Mouse (Mus musculus) left cerebral cortex, postnatal 25 days (tissue): ENCODE data around the gene Kcnq1. TPM values are rescaled to one million over a fixed set of nuclear protein-coding genes. Genes with fewer than 3 reads are reported as not detected.

Source experiments
- DNase-seq, 2 experiments: peaks; one replicate each; pipeline ENCODE4 v3.0.0; 2022; ENCODE audit warnings: low spot score in 2 of 2, mixed read lengths in 1 of 2
- intact Hi-C: fragments of 180-260 bp; cut with DNase I; formaldehyde crosslinking; loops from one replicate; pipeline ENCODE4 v1.15.1; 2025
- total RNA-seq, 2 experiments: library from RNA; stranded (reverse); gene quantifications; 2 replicates each; pipeline ENCODE4 v1.2.3; 2021

Kcnq1 gene
- total RNA-seq, 2 experiments from 2014 or later: 0.53 to 1.4 TPM

DNA sequence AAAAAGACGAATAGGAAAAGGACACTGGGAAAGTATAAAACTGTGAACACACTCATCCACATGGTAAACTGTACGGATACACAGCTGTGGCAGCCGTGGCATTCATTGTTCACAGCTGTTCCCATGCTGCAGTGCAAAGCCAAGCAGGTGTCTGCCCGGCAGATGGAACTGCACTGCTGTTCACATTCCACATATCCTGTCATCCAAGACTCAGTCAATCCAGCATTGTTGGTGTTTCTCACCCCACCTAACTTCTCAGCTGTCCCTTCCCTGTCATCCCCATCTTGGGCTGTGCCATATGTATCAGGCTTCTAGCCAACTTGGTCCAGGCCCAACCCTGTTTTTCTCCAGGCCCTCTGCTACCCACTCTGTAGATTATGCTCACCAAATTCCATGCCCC is 232.5 kb downstream of the Kcnq1 start:
- no peak for DNase-seq
- intact Hi-C loops: no loop called here

DNA sequence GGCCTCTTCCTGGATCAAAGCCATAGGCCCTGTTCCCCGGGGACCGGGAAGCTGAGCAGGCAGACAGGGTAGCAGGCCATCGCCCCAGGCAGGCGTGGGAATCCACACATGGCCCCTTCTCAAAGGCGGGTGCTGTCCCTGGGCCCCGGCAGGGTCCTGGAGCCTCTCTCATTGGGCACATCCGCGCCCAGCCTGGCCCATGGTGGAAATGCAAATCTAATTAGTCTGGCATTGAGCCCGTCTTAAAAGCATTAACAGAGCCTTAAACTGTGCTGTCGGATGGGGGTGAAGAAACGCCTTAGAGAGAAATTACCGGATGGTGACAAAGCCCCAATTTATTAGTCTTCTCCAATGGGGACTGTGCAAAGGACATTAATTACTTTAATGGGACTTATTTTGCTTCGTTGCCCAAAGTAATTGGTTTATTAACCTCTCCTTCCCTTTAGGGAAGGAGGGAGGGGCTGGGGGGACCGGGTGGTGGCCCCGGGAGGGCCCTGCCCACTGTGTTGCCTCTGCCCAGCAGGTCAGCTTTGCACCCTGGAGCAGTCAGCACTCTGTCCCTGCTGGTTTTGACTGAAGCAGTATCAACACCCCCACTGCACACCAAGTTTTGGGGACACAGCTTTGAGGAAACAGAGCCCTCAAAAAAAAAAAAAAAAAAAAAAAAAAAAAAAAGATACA is 234.6 kb downstream of the Kcnq1 start:
- intact Hi-C loops: no loop called here
- DNase-seq: peak in 1 of 2 experiments; percentile 33

DNA sequence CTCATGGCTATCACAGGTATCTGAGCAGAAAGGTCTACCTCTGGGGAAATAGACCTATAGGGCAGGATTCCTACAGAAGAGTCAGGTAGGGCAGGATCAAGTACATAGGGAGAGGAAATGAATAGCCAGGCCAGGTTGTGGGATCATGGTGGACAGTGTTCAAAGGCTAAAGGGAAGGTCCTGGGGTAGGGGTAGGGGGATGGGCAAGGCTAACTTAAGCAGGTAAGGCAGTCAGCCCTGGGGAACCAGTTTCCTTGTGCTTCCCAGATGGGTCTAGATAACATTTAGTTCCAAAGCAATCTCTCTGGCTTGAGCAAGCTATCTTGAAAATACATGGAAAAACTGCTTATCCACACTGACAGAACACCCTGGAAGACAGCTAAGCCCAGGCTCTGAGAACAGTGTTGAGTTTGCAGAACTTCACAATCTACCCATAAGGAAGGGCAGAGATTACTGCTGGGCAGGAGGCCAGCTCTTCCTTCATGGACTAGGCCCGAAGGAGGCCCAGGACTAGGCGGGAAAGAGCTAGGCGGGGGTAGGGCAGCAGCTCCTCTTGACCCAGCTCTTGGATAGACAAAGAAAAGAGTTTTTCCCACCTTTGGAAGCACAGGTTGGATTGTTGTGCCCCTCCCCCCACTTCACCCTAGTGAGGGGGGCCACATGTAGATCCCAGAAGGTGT is 235.3 kb downstream of the Kcnq1 start:
- intact Hi-C loops: no loop called here
- no peak for DNase-seq

DNA sequence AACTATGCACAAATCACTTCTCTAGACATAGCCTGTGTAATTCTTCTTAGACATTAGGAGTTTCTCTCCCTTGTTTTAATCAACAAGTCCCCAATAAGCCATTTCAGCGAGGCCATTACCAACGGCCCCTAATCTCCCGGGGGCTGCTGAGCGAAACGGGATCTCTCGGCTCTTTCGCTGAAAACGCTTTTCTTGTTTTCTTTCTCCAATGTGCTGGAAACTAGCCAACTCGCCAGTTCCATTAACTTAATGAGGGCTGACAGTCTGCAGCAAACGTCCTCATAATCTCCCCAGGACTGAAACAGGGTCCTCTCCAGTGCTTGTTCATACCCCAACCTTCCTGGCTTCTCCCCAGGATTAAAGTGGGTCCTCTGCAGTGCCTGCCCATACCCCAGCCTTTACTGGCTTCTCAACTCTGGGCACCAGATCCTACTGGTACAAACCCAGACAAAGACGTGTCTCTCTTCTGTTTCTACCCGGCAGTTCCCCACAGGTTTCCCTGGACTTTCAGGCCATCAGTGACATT is 237.7 kb downstream of the Kcnq1 start:
- DNase-seq: no peak
- intact Hi-C loops: no loop called here

DNA sequence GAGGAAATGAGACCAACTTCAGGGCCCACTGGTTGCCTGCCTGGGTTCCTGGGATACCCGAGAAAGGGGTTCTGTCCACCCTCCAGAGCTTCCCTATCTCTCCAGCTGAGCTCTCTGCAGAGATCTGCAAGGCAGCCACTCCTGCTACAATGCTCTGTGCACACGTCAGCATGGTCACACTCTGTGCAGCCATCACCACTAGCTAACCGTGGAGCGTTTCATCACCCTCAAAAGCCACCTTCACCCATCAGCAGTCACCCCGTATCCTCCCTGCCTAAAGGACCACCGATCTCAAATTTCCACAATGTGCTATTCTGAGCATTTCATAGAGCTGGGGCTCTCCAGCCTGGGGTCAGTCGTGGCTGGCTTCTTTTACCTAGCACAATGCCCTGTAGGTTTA is 243.1 kb downstream of the Kcnq1 start:
- no peak for DNase-seq
- intact Hi-C loops: no loop called here

DNA sequence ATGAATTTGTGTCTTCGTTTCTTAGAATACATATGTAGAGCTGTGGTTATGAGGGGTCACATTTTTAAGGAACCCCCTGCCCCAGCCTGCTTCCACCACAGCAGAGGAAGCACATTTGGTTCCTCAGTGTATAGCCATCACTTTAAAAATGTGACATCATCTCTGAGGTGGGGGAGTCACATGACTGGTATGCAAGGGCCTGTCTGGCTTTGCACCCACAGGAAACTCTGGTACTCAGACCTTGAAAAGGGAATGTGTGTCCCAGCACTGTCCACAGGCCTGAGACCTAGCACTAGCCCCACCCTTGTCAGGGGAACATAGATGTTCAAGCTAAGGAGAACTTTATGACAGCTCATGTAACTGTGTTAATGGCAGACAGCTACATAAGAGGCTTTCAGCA is 243.7 kb downstream of the Kcnq1 start:
- intact Hi-C loops: no loop called here
- DNase-seq: no peak

DNA sequence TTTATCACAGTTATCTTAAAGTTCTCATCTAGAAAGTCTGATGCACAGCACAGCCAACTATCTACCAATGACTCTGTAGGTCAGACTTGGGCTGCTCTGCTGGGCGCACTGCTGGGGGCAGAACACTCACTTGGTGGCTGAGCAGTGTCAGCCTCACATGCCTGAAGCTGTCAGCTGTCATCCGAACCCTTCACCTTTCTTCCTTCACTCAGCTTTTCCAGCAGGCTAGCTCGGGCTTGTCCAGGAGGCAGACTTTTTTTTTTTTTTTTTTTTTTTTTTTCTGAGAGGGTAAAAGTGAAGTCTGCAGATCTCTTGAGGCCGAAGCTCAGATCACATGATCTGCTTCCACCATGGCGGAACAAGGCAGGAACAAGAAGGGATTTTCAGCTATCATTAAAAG is 249.7 kb downstream of the Kcnq1 start:
- intact Hi-C loops: no loop called here
- no peak for DNase-seq

DNA sequence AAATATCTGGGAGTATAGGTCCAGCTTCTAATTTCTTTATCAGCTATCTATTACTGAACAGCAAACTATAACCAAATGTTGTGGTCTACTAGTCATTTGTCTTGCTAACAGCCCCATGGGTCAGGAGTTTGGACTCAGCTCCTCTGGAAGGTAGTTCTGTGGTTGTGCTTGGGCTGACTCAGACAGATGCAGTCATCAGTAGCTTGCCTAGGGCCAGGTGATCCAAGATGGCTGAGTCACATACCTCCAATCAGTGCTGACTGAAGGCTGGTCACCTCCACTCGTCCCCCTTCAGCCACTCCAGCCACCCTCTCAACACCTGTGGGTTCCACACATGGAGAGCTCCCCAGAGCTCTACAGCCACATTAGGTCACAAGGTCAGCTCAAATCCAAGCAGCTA is 250.9 kb downstream of the Kcnq1 start:
- DNase-seq: no peak
- intact Hi-C loops: no loop called here

DNA sequence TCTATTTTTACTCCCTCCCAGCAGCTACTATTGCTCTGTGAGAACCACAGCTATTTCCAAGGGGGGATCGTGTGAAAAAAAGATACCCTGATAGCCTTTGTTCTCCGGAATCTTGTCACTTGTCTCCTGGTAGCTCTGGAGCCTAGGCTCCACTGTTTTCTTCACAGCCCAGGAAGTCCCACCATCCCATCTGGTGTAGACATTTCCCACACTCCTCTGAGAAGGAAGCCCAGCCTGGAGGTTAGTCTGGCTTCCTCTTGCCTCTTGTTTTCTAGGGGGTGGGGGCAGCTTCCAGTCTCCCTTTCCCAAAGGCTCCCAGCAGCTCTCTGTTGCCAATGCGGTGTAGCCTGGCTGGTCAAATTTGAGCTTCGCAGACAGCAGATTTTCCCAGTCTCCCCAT is 251.7 kb downstream of the Kcnq1 start:
- no peak for DNase-seq
- intact Hi-C loops: no loop called here

DNA sequence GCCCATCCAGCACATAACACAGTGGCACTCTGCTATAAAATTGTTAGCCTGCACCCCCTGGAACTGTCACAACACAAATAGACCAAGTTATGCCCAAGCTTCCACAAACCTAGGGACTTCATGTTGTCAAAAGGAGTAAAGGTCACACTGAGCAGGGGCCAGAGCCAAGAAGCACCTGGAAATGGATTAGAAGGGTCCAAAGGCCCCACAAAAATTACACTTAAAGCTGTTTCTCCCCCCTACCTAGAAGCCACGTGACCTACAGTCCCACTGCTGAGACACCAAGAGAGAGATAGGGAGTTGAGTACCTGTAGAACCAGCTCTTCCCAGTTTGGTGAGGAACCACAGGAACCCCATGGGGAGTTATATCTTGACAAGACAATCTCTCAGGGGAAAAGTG is 253.6 kb downstream of the Kcnq1 start:
- intact Hi-C loops: no loop called here
- no peak for DNase-seq

DNA sequence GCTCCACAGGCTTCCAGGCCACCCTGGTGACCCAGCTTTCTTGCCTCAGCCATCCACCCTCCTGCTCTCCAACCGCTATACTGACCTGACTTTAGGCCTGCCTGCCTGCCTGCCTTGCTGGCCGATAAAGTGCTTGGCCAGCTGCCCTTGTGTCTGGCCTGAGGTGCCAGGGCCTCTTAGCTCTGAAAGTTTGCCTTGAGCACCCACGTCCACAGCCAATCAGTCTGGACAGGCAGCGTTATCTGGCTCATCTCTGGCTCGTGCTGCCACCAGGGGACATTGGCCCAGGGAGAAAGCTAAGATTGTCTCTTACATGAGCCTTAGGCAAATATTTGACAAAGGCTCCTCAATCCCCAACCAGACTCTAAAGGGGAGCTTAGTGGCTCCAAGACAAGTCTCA is 254.6 kb downstream of the Kcnq1 start:
- no peak for DNase-seq
- intact Hi-C loops: no loop called here

DNA sequence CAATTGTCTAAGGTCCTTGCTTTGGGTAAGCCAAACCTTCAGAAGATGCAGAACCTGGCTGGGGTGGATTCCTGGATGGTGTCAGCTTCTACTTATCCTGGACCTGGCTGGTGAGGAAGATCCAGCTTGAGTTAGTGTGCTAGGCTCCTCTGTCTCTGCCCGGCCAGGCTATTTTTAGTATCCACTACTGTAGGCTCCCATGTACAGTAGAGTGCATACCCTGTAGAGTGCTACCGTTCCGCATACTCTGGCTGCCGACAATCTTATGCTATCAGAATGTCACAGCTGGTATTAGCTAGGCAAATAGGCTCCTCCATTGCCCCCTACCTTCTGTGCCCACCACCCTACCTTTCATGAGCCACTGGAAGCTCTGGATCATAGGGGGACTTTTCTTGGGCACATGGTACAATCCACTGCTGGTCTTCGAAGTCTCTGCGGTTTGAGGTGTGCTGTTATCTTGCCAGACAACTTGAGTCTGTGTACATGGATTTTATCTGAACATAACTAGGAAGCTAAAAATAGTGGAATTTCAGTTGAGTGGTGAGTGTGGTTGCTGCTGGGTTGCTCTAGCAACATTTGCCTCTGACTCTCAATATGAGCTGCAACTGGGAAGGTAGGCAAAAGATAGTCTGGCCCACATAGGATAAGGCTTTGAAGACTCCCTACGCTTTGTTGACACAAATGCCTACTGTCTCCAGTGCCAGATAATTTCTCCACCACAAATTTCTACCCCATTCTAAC is 258.1 kb downstream of the Kcnq1 start:
- intact Hi-C loops: no loop called here
- DNase-seq: peak in 1 of 2 experiments; percentile 39

DNA sequence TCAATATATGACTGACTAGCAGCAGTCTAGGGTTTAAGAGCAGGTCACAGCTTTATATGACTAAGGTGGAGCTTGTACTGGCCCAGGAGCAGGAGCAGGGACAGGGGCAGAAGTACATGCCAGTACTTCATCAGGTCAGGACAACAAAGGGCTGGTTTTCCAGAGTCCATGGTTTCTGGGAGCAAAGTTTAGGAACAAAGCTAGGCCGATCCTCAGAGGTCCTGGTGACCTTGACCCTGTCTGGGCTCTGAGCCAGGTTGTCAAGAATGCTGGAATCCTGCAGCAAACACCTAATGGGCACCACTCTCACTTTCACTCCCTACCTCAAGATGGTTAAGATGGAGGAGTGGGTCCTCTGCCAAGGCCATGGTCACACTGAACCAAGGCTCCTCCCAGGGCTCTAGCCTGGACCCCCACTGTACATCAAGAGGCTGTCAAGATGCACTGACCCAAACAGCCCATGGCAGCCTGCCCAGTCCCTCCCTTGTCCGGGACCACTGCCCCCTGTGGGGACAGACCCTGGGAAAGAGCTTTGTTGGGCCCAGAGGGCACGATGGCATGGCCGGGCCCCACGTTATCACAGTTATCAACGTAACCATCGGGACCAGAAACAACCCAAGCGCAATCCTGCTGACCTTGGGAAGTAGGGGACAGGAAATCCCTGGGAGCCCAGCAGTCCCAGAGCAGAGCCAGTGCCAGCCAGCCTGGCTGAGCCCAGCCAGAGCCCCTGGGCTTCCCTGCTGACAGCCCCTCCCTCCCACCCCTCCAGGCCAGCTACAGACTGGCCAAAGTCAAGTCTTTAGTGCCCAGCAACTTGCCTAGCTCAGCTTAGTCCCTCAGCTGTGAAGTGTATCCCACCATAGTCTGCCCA is 259.0 kb downstream of the Kcnq1 start:
- no peak for DNase-seq
- intact Hi-C loops: no loop called here

DNA sequence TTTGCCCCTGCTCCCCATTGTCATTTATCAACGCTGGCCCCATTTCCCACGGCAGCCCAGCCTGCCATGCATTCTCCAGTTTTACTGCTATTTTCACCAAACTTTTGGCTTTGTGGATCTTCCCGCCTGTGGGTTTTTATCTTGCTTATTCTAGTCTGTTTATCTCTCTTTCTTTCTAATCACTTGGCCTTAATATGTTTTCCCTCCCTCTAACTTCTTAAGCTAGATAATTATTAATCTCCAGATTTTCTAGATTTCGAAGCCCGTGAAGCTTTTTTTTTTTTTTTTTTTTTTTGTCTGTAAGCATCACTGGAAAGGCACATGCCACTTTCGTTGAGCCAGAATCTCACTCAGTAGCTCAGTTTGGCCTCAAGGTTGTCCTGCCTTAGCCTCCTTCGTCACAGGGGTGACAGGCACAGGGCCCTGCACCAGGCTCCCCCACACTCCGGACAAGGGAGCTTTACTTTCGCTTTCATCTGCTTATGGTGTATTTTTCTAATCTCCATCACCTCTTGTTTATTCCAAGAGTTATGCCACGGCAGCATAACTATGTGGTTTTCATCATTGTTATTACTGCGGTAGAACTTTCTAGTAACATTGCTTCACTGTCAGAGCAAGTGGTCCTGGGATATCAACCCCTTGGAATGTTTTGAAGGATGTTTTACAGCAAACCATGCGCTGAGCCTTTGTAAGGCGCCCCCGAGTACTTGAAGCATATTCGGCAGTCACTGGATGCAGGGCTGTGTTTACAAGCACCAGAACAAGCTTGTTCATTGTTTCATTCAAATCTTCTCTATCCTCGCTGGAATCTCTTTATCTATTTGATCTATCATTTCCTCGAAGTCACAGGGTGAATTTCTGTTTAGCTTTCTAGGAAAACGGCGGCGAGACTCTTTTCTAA is 261.5 kb downstream of the Kcnq1 start:
- DNase-seq: no peak
- intact Hi-C loops: no loop called here

DNA sequence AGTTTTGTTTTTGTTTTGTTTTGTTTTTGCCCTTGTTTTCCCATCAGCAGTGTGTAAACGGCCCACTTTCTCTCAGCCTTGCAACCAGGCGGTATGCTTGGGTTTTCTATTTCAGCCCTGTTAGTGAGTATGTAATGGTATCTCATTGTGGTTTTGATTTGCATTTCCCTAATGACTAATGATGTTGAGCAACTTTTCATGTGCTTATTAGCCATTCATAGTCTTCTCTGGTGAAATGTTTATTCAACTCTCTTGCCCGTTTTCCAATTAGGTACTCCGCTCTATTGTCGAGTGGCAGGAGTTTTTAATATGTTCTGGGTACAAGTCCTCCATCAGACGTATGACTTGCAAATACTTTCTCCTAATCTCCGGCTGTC is 262.1 kb downstream of the Kcnq1 start:
- intact Hi-C loops: no loop called here
- no peak for DNase-seq

DNA sequence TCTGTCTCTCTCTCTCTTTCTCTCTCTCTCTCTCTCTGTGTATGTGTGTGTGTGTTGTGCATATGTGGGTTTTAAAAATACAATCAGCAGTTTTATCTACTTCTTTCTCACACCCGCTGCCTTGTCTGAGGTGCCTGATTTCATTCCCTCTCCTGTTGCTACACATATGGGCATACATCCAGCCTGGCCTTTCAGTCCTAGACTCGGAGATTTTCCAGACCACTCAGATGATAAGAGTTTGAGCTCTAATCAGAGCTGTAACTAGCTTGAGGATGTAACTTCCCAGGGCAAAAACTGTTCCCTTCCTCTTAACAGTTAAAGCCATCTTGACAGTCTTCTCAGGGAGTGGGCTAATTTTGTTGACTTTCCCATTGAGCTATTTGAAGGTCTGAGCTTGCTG is 265.2 kb downstream of the Kcnq1 start:
- DNase-seq: no peak
- intact Hi-C loops: no loop called here

DNA sequence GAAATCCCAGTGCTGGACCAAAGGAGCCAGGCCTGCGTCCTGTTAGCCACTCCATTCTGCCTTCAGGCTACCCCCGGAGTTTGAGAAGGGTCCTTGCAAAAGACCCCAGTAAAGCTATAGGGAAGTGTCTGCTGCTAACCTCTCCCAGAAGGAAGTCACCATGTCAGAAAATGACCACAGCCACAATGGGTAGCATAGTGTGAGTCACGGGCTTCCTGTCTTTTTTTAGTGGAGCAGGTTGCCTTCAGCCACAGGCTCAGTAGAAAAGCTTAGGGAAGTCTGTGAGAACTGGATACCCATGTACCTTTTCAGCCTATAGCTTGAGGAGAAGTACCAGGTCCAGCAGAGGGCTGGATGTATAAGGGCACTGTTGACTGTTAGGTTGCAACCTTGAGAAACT is 267.1 kb downstream of the Kcnq1 start:
- DNase-seq: no peak
- intact Hi-C loops: no loop called here

DNA sequence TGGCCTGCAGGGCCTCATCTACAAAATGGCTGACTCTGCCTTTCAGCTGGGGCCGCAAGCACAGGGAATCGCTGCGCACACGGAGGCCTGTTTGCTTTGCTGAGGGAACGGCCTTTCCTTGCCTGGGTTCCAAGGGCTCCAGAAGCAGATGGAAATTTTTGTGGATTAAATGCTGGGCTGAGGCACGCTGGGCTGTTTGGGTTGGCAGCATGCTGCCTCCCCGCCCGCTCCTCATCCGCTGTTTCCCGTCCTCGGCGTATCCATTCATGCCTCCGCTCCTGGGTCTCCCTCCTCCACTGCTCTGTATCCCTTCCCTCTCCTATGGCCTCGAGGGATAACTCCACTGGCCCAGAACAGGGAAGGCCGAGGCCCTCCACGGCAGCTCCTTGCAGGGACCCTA is 269.8 kb downstream of the Kcnq1 start:
- intact Hi-C loops: no loop called here
- DNase-seq: no peak

DNA sequence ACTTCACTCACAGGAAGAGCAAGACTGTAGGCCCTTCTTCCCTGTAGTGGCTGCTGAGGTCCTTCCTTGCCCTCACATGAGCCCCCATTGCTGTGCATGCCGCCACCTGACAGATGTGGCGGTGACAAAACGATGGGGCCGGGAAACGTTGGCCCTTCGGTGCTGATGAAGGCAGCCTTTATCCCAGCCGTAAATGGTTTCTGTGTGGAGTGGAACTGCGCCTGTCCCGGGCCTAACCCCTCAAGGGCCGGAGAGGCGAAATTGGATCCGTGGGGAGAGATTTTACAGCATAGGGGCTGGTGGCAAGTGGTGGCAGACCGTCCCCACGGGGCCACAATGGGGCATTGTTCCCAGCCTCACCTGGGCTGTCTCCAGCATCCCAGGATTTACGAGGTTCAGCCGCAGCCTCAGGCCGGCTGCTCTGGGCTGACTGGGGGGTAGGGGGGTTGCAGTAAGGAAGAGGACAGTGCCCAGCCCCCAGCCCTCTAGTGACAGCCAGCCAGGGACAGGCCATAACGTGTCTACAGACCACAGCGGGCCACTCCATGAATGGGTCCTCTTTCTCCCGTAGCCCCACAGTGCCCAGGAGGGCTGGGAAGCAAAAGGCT is 274.4 kb downstream of the Kcnq1 start:
- no peak for DNase-seq
- intact Hi-C loops: no loop called here
